Mouse (Mus musculus) myocyte (in vitro differentiated cells): ENCODE results near the gene Mmp17. TPM values are rescaled to one million over a fixed set of nuclear protein-coding genes. Genes with fewer than 3 reads are reported as not detected.

Source experiments
- H3K27me3 ChIP-seq: one replicate; pipeline ENCODE4 v1.6.1; 2011; ENCODE audit not compliant: control insufficient read depth, insufficient read depth, insufficient read length
- H3K36me3 ChIP-seq: one replicate; pipeline ENCODE4 v1.6.1; 2011; ENCODE audit not compliant: control insufficient read depth, insufficient read depth
- H3K4me2 ChIP-seq: one replicate; pipeline ENCODE4 v1.6.1; 2011; ENCODE audit warnings: low read depth, control low read depth
- H3K4me3 ChIP-seq: one replicate; pipeline ENCODE4 v1.5.1; 2011; ENCODE audit warnings: mild to moderate bottlenecking, control low read depth, moderate library complexity
- H3K79me2 ChIP-seq: one replicate; pipeline ENCODE4 v1.6.1; 2011; ENCODE audit not compliant: control insufficient read depth, insufficient read depth
- H3ac ChIP-seq: one replicate; pipeline ENCODE4 v1.6.1; 2011; ENCODE audit not compliant: control insufficient read depth, insufficient read length
- CEBPB ChIP-seq: IDR thresholded peaks from 2 replicates; pipeline ENCODE4 v1.6.1; 2011; ENCODE audit warnings: mild to moderate bottlenecking, moderate library complexity; ENCODE audit not compliant: poor library complexity, insufficient read depth, severe bottlenecking
- E2F4 ChIP-seq: IDR thresholded peaks from one replicate; pipeline ENCODE4 v1.6.1; 2011; ENCODE audit warnings: mild to moderate bottlenecking, control low read depth, moderate library complexity; ENCODE audit not compliant: insufficient read depth
- MAX ChIP-seq: IDR thresholded peaks from one replicate; pipeline ENCODE4 v1.6.1; 2011; ENCODE audit warnings: low read depth, mild to moderate bottlenecking, control low read depth
- MYOD1 ChIP-seq, 3 experiments: IDR thresholded peaks; one replicate each; pipeline ENCODE4 v1.6.1; 2011; ENCODE audit warnings: control low read depth in 2 of 3, low read depth in 2 of 3, mild to moderate bottlenecking in 2 of 3, moderate library complexity in 1 of 3; ENCODE audit not compliant: insufficient read length in 2 of 3, control insufficient read depth in 1 of 3
- MYOG ChIP-seq, 3 experiments: IDR thresholded peaks; one replicate each; pipeline ENCODE4 v1.6.1; 2011; ENCODE audit warnings: control low read depth in 2 of 3, low read depth in 2 of 3, mild to moderate bottlenecking in 2 of 3; ENCODE audit not compliant: insufficient read length in 2 of 3, control insufficient read depth in 1 of 3, insufficient read depth in 1 of 3
- POLR2A ChIP-seq: IDR thresholded peaks from one replicate; pipeline ENCODE4 v1.6.1; 2011; ENCODE audit warnings: low read depth, mild to moderate bottlenecking, control low read depth, moderate library complexity; ENCODE audit not compliant: insufficient read length
- POLR2AphosphoS2 ChIP-seq: IDR thresholded peaks from one replicate; pipeline ENCODE4 v1.6.1; 2011; ENCODE audit warnings: low read depth, control low read depth; ENCODE audit not compliant: insufficient read length
- REST ChIP-seq: IDR thresholded peaks from one replicate; pipeline ENCODE4 v1.6.1; 2011; ENCODE audit warnings: mild to moderate bottlenecking, control low read depth, moderate library complexity; ENCODE audit not compliant: insufficient read depth, insufficient read length
- SRF ChIP-seq: IDR thresholded peaks from one replicate; pipeline ENCODE4 v1.6.1; 2011; ENCODE audit warnings: low read depth; ENCODE audit not compliant: control insufficient read depth, insufficient read length
- TCF12 ChIP-seq: IDR thresholded peaks from one replicate; pipeline ENCODE4 v1.6.1; 2011; ENCODE audit warnings: mild to moderate bottlenecking, control low read depth; ENCODE audit not compliant: poor library complexity, insufficient read depth, severe bottlenecking
- TCF3 ChIP-seq: IDR thresholded peaks from one replicate; pipeline ENCODE4 v1.6.1; 2011; ENCODE audit warnings: low read depth, control low read depth; ENCODE audit not compliant: insufficient read length
- USF1 ChIP-seq: IDR thresholded peaks from one replicate; pipeline ENCODE4 v1.6.1; 2011; ENCODE audit warnings: low read depth, mild to moderate bottlenecking, control low read depth, moderate library complexity
- polyA plus RNA-seq: library from polyadenylated mRNA; unstranded; fragments of >200 nt; fragmentation: generic; extraction: Trizol; gene quantifications from one replicate; pipeline ENCODE4 v1.2.1, GENCODE M21; 2012; ENCODE audit warnings: missing spikeins

The Mmp17 gene
- polyA plus RNA-seq, 1 experiment: 0.35 TPM

DNA sequence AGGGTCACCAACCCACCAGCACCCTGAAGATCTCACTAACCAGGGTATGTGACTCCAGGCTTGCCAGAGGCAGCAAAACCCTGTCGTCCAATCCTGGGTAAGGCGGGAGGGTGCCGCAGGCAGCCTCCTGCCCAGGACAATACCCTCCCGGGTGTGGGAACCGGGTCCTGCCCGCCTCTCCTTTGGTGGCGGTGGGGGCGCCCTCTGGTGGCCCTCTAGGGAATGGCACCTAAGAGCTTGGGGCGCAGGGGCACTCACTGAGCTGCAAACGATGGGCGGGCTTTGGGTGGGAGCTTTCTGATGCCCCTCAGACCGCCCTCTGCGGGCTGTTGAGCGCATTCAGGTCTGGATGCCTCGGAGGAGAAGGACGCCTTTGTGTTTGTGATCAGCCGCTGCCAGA lies 2.0 kb downstream of the Mmp17 start:
- H3K27me3 ChIP-seq: peaks cover 71% of the 10 kb centered on the region
- no peaks in the 10 kb centered on the region for H3K36me3 ChIP-seq
- H3K79me2 ChIP-seq: no peaks in the 10 kb centered on the region
- H3K4me2 ChIP-seq: no peak overlapping the region
- no peak overlapping the region for H3ac ChIP-seq
- H3K4me3 ChIP-seq: no peak overlapping the region
- TF ChIP-seq USF1 (no peak), TCF12 (no peak), POLR2AphosphoS2 (no peak), REST (no peak), MAX (no peak), MYOG (IDR thresholded peaks at IDR 0.05; ENCODE audit: control insufficient read depth in 1 of 3, insufficient read depth in 1 of 3, insufficient read length in 2 of 3, low read depth in 2 of 3) (no peak), MYOD1 (IDR thresholded peaks at IDR 0.05; ENCODE audit: control insufficient read depth in 1 of 3, insufficient read length in 2 of 3, low read depth in 2 of 3) (no peak), POLR2A (no peak), TCF3 (no peak), SRF (no peak)

DNA sequence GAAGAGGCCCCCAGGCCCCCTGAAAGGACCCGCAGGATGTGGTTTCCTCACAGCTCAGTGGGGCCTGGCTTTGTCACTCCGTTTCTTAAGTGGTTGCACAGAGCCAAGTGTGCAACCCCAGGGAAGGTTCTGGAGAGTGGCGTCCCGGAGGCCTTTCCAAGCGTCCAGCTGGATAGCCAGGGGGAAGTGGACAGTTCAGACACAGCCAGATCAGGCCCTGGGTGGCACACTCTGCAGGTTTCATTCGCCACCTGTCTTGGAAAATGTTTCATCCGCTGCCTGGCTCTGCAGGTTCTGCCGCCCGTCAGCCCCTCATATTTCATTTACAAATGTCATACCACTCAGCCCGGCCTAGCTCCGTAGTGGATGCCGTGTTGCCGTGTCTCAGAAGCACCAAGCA lies 2.5 kb downstream of the Mmp17 start:
- H3K4me3 ChIP-seq: no peak overlapping the region
- H3K36me3 ChIP-seq: no peaks in the 10 kb centered on the region
- no peaks in the 10 kb centered on the region for H3K79me2 ChIP-seq
- H3K27me3 ChIP-seq: peaks cover 71% of the 10 kb centered on the region
- no peak for TF ChIP-seq SRF
- TF ChIP-seq MYOG (IDR thresholded peaks at IDR 0.05; ENCODE audit: control insufficient read depth in 1 of 3, insufficient read depth in 1 of 3, insufficient read length in 2 of 3, low read depth in 2 of 3): no peak
- no peak for TF ChIP-seq USF1
- TF ChIP-seq POLR2AphosphoS2: no peak
- no peak for TF ChIP-seq REST
- no peak for TF ChIP-seq CEBPB
- TF ChIP-seq TCF3: no peak
- TF ChIP-seq POLR2A: no peak
- TF ChIP-seq TCF12: no peak
- no peak for TF ChIP-seq E2F4
- TF ChIP-seq MYOD1 (IDR thresholded peaks at IDR 0.05; ENCODE audit: control insufficient read depth in 1 of 3, insufficient read length in 2 of 3, low read depth in 2 of 3): no peak
- no peak overlapping the region for H3ac ChIP-seq
- H3K4me2 ChIP-seq: no peak overlapping the region

DNA sequence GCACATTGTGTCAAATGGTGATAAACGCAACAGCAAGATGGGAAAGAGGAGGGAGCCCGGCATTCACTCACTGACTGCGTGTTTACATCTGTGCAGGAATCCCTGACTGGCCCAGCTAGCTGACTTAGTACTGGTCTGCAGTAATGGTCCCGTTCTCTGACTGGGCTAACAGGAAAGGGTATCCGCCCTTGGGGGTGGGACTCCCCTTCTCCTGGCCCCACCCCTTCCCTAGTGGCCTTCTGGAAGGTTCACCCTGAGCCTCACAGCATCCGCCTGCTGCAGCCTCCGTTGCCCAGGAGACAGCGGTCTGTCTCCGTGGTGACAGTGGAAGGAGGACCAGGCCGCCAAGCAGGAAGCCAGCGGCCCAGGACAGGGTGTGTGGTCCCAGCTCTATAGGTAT lies 6.9 kb downstream of the Mmp17 start:
- no peak overlapping the region for H3ac ChIP-seq
- no peak overlapping the region for H3K4me3 ChIP-seq
- H3K27me3 ChIP-seq: peaks cover 42% of the 10 kb centered on the region
- no peak overlapping the region for H3K4me2 ChIP-seq
- H3K79me2 ChIP-seq: no peaks in the 10 kb centered on the region
- TF ChIP-seq REST (no peak), MAX (no peak), POLR2A (no peak), MYOD1 (IDR thresholded peaks at IDR 0.05; ENCODE audit: control insufficient read depth in 1 of 3, insufficient read length in 2 of 3, low read depth in 2 of 3) (no peak)
- H3K36me3 ChIP-seq: no peaks in the 10 kb centered on the region

DNA sequence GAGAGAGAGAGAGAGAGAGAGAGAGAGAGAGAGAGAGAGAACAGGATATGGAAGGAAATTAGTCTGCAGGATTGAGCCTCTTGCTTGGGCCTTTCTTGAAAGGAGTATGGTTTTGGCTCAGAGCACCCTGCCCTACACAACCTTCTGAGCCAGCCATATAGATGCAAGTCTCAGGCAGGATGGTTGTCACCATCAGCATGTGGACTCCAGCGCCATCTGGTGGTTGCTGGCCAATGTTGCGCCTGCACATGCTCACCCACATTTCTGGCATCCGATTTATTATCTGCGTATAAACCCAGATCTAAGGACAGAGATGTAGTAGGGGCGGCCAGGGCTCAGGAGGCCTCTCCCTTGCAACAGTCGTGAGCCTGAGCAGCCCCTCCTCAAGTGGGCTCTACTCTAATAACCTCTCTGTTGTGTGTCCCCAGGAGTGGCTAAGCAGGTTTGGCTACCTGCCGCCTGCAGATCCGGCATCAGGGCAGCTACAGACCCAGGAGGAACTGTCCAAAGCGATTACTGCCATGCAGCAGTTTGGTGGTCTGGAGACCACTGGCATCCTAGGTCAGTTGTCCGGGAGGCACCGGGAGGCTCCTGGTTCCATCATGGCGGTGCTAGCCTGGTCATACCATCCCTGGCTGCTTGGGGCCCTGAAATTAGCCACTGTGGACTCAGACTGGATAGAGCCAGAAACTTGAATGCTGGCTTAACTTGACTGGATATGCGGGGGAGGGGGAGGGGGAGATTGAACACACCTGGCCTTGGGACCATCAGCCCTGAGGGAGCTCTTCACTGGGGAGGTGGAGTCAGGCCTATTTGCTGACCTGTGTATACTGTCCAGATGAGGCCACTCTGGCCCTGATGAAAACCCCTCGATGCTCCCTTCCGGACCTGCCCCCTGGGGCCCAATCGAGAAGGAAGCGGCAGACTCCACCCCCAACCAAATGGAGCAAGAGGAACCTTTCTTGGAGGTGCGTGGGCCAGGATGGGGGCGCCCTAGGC lies 10.4 kb downstream of the Mmp17 start:
- no peak overlapping the region for H3K4me3 ChIP-seq

More for the DNA sequence above, 10.4 kb downstream of the Mmp17 start:
- peaks cover 19% of the 10 kb centered on the region for H3K27me3 ChIP-seq
- no peaks in the 10 kb centered on the region for H3K79me2 ChIP-seq
- no peaks in the 10 kb centered on the region for H3K36me3 ChIP-seq
- TF ChIP-seq USF1: no peak
- no peak for TF ChIP-seq MYOD1 (IDR thresholded peaks at IDR 0.05; ENCODE audit: control insufficient read depth in 1 of 3, insufficient read length in 2 of 3, low read depth in 2 of 3)
- no peak for TF ChIP-seq E2F4
- no peak for TF ChIP-seq POLR2AphosphoS2
- TF ChIP-seq SRF: no peak
- TF ChIP-seq CEBPB: no peak
- TF ChIP-seq REST: no peak
- no peak for TF ChIP-seq MAX
- TF ChIP-seq POLR2A: no peak
- TF ChIP-seq MYOG (IDR thresholded peaks at IDR 0.05; ENCODE audit: control insufficient read depth in 1 of 3, insufficient read depth in 1 of 3, insufficient read length in 2 of 3, low read depth in 2 of 3): no peak
- no peak for TF ChIP-seq TCF3
- H3K4me2 ChIP-seq: no peak overlapping the region
- H3ac ChIP-seq: no peak overlapping the region
